Mouse (Mus musculus): Measurements from ENCODE around the gene Sult2a5.

Gene Sult2a5

GRCm38 (mm10) chr7:13623667-13624066 is at the start of gene Sult2a5:
Gene Sult2a5 (plus strand): TSS chr7:13623967.
- DNase-seq: no peak

Data from layer of hippocampus, adult 9-11 months (tissue).